Mouse (Mus musculus) forebrain, embryonic 12.5 days (tissue): ENCODE measurements around the gene Lnx2. TPM values are rescaled to one million over a fixed set of nuclear protein-coding genes. Genes with fewer than 3 reads are reported as not detected.
A peak's percentile ranks its signal among the peaks of the same experiment; 100 is the strongest.

Experiments
- ATAC-seq: fragments of 200-750 bp; cut with Nextera tagmentation; 2 replicates; pipeline ENCODE4 v1.8.0; 2017; ENCODE audit warnings: moderate TSS enrichment; ENCODE audit not compliant: low FRiP score
- H3K27ac ChIP-seq: fragments of 300-500 bp; sonication (generic); 2 replicates; pipeline ENCODE4 v1.5.1; 2016; ENCODE audit warnings: mild to moderate bottlenecking
- H3K27me3 ChIP-seq: fragments of 300-500 bp; sonication (generic); 2 replicates; pipeline ENCODE4 v1.6.1; 2016; ENCODE audit warnings: mild to moderate bottlenecking
- H3K36me3 ChIP-seq: fragments of 300-500 bp; sonication (generic); replicated peaks from 2 replicates; pipeline ENCODE4 v1.6.1; 2016; ENCODE audit warnings: mild to moderate bottlenecking
- H3K4me1 ChIP-seq: fragments of 300-500 bp; sonication (generic); 2 replicates; pipeline ENCODE4 v1.6.1; 2016
- H3K4me2 ChIP-seq: fragments of 300-500 bp; sonication (generic); 2 replicates; pipeline ENCODE4 v1.6.1; 2016; ENCODE audit warnings: mild to moderate bottlenecking, moderate library complexity
- H3K4me3 ChIP-seq: fragments of 300-500 bp; sonication (generic); replicated peaks from 2 replicates; pipeline ENCODE4 v1.5.1; 2016; ENCODE audit warnings: mild to moderate bottlenecking
- H3K9ac ChIP-seq: fragments of 300-500 bp; sonication (generic); 2 replicates; pipeline ENCODE4 v1.6.1; 2016; ENCODE audit warnings: mild to moderate bottlenecking
- H3K9me3 ChIP-seq: fragments of 300-500 bp; sonication (generic); 2 replicates; pipeline ENCODE4 v1.6.1; 2016
- WGBS: fragments of 180-500 bp; shearing (Covaris S2); methylation state at CpG from one replicate; pipeline ENCODE4 v1.1.7; 2016; 5-methylcytosine and 5-hydroxymethylcytosine counted together
- polyA plus RNA-seq: library from polyadenylated mRNA; unstranded; fragments of >200 nt; fragmentation: Nextera tagmentation; extraction: Ambion mirVana; gene quantifications from 2 replicates; pipeline ENCODE4 v1.2.1, GENCODE M21; 2016

Lnx2 gene
- polyA plus RNA-seq, 1 experiment from 2014 or later: 7.4 TPM

DNA sequence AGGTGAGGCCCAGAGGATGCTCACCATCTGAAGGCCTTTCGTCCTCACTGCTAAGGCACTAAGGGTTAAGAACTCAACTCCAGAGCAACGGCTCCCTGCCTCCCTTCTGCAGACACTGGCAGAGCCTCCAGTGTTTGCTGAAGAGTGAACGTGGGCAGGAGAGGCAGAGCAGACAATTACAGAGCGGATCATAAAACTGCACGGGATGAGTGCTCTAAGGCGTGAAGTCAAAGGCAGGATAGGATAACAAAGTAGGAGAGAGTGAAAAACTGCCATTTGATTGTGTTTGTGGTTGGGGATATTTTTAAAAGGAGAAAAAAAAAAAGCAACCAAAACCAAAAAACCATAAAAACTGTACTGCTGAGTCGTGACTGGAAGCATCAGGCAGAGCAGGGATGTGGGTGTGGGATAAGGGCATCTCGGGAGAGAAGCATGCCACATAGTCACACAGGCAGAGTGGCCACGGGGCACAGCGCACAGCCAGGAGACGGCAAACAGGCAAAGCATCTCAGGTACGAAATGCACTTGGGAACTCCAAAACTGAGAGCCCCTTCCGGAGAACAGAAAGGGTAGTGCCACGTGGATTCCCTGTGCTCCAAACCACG is 33.0 kb downstream of the Lnx2 start:
- no peak overlapping the region for H3K4me3 ChIP-seq
- H3K36me3 ChIP-seq: no peaks in the 10 kb centered on the region
- no peaks in the 10 kb centered on the region; the same call in 1 of the 2 replicates for H3K27me3 ChIP-seq
- H3K27ac ChIP-seq: no peak overlapping the region
- peaks cover 36% of the 10 kb centered on the region for H3K4me1 ChIP-seq
- no peaks in the 10 kb centered on the region for H3K9me3 ChIP-seq
- 74% methylated on average over 15 of the region's 15 CpGs for WGBS
- no peak overlapping the region for H3K9ac ChIP-seq
- ATAC-seq: no peak
- no peak overlapping the region for H3K4me2 ChIP-seq

GRCm38 (mm10) chr5:147041965-147042937 is 34.1 kb downstream of the Lnx2 start:
- Histone ChIP-seq H3K36me3 (no peaks in the 10 kb centered on the region), H3K4me2 (no peak overlapping the region), H3K9ac (no peak overlapping the region), H3K9me3 (no peaks in the 10 kb centered on the region), H3K27me3 (no peaks in the 10 kb centered on the region; the same call in 1 of the 2 replicates), H3K27ac (no peak overlapping the region), H3K4me1 (peaks cover 36% of the 10 kb centered on the region), H3K4me3 (no peak overlapping the region)
- WGBS: 75% methylated on average over 40 of the region's 40 CpGs
- peak; percentile 53; the same call in 1 of the 2 replicates for ATAC-seq

DNA sequence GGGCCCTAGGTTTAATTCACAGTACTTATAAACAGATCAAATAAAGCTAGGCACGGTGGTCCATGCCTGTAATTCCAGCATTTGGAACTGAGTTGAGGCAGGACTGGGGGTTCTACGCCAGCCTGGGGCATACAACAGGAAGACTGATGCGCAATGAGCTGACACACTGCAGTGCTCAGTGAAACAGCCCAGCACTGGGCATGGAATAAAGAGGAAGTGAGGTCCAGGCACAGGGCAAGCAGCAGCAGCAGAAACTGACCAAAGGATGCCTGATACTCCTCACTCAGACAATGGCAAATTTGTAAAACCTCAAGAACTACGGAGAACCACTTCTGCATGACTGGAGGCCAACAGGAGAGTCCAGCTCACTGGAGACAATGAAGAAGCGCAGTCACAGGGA is 37.0 kb downstream of the Lnx2 start:
- 76% methylated on average over 5 of the region's 5 CpGs for WGBS

GRCm38 (mm10) chr5:147037601-147038000 is 38.8 kb downstream of the Lnx2 start:
- Histone ChIP-seq H3K36me3 (no peaks in the 10 kb centered on the region), H3K9me3 (no peaks in the 10 kb centered on the region), H3K9ac (no peak overlapping the region), H3K27me3 (no peaks in the 10 kb centered on the region; the same call in 1 of the 2 replicates), H3K27ac (no peak overlapping the region), H3K4me3 (no peak overlapping the region), H3K4me2 (no peak overlapping the region), H3K4me1 (peaks cover 6% of the 10 kb centered on the region)
- no peak for ATAC-seq
- 83% methylated on average over 3 of the region's 3 CpGs for WGBS

More for the DNA sequence above, 37.0 kb downstream of the Lnx2 start:
- ATAC-seq: no peak
- Histone ChIP-seq H3K4me1 (peaks cover 19% of the 10 kb centered on the region), H3K4me3 (no peak overlapping the region), H3K27me3 (no peaks in the 10 kb centered on the region; the same call in 1 of the 2 replicates), H3K4me2 (no peak overlapping the region), H3K9ac (no peak overlapping the region), H3K27ac (no peak overlapping the region), H3K9me3 (no peaks in the 10 kb centered on the region), H3K36me3 (no peaks in the 10 kb centered on the region)

DNA sequence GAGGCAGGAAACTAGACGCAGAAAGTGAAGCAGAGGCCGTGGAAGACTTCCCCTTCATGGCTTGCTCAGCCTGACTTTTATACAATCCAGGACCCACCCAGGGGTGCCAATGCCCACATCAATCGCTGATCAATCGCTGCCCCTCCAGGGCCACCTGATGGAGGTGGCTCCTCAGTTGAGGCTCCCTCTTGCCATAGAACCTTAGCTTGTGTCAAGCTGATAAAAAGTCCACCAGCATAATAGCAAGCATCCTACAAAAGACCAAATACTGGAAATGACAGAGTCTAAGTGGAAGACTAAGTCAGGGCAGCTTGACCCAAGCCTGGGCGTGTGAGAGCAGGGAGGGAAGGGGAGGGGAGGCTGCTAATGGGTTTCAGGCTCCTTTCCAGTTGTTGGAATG is 39.7 kb downstream of the Lnx2 start:
- H3K9ac ChIP-seq: no peak overlapping the region
- no peaks in the 10 kb centered on the region; the same call in 1 of the 2 replicates for H3K27me3 ChIP-seq
- no peak for ATAC-seq
- H3K27ac ChIP-seq: no peak overlapping the region
- no peaks in the 10 kb centered on the region for H3K36me3 ChIP-seq
- H3K4me2 ChIP-seq: no peak overlapping the region
- no peaks in the 10 kb centered on the region for H3K9me3 ChIP-seq
- H3K4me3 ChIP-seq: no peak overlapping the region
- H3K4me1 ChIP-seq: no peaks in the 10 kb centered on the region; the same call in 1 of the 2 replicates
- 93% methylated on average over 5 of the region's 5 CpGs for WGBS

DNA sequence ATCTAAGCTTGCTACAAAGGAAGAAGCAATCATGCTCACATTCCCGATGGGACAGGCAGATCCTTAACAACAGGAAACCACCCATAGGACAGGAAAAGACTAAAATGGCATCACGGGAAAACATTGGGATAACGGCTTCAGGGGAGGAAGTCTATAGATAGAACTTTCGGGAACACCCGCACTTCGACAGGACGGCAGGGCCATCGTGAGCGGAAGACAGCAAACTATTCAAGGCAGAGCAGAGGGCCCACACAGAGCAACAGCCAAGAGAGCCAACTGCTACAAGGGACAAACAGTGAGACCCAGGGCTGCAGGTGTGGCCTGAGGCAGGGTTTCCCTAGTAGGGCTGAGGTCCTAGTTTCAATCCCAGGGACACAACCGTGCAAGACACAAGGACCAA is 40.4 kb downstream of the Lnx2 start:
- ATAC-seq: no peak
- Histone ChIP-seq H3K9me3 (no peaks in the 10 kb centered on the region), H3K9ac (no peak overlapping the region), H3K36me3 (no peaks in the 10 kb centered on the region), H3K27ac (no peak overlapping the region), H3K27me3 (no peaks in the 10 kb centered on the region; the same call in 1 of the 2 replicates), H3K4me3 (no peak overlapping the region), H3K4me2 (no peak overlapping the region), H3K4me1 (no peaks in the 10 kb centered on the region; the same call in 1 of the 2 replicates)
- WGBS: 92% methylated on average over 10 of the region's 10 CpGs

DNA sequence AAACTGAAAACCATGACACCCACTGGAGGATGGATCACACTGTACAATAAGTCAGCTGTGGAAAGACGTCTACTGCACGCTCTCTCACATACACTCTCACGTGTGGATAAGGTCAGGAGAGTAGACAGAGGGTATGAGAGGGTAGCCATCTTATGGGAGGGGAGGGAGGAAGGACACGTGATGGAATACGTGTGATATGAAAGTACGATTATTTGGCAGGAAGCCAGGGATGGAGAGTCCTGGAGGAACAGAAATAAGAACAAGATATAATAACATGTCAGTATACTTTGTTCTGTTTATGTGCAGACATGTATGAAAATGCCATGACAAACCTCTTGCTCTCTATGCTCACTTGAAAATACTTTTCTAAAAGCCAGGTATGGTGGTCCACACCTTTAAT is 41.1 kb downstream of the Lnx2 start:
- H3K4me3 ChIP-seq: no peak overlapping the region
- H3K36me3 ChIP-seq: no peaks in the 10 kb centered on the region
- H3K9me3 ChIP-seq: no peaks in the 10 kb centered on the region
- H3K4me2 ChIP-seq: no peak overlapping the region
- no peak overlapping the region for H3K27ac ChIP-seq
- whole genome bisulfite sequencing: 89% methylated on average over 6 of the region's 6 CpGs
- no peaks in the 10 kb centered on the region for H3K4me1 ChIP-seq
- no peaks in the 10 kb centered on the region; the same call in 1 of the 2 replicates for H3K27me3 ChIP-seq
- ATAC-seq: no peak
- H3K9ac ChIP-seq: no peak overlapping the region

GRCm38 (mm10) chr5:147034283-147034682 is 42.1 kb downstream of the Lnx2 start:
- H3K9me3 ChIP-seq: no peaks in the 10 kb centered on the region
- WGBS: 64% methylated on average over 12 of the region's 12 CpGs
- H3K27me3 ChIP-seq: no peaks in the 10 kb centered on the region
- H3K27ac ChIP-seq: no peak overlapping the region
- no peaks in the 10 kb centered on the region for H3K36me3 ChIP-seq
- no peak overlapping the region for H3K4me3 ChIP-seq
- no peaks in the 10 kb centered on the region for H3K4me1 ChIP-seq
- no peak overlapping the region for H3K9ac ChIP-seq
- ATAC-seq: no peak
- no peak overlapping the region for H3K4me2 ChIP-seq

- Histone ChIP-seq H3K4me3 (no peak overlapping the region), H3K27me3 (no peaks in the 10 kb centered on the region), H3K9ac (no peak overlapping the region), H3K4me2 (no peak overlapping the region), H3K27ac (no peak overlapping the region), H3K9me3 (no peaks in the 10 kb centered on the region), H3K4me1 (no peaks in the 10 kb centered on the region), H3K36me3 (0 out of 2 replicates have a peak, but pooled peaks cover 5% of the 10 kb centered on the region)
- ATAC-seq: no peak
- WGBS: 88% methylated on average over 13 of the region's 13 CpGs
These were observed 43.2 kb downstream of the Lnx2 start for GRCm38 (mm10) chr5:147033155-147033554.

DNA sequence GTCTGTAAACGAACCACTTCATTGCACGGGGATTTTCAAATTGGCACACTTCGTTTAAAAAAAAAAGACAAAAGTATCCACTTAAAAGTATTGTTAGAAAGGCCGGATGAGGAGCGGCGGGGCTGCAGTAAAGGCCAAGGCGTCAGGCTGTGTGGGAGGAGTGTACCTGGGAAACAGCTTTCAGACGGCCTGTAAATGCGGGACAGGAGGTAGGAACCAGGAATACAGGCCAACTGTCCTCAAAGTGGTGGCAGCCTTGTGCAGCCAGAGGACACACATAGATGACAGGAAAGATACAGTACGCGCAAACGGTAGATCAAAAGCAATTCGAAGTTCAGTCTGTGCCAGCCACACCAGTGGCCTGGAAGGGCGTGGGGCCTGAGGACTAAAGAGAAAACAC is 45.1 kb downstream of the Lnx2 start:
- H3K27me3 ChIP-seq: no peaks in the 10 kb centered on the region
- no peak for ATAC-seq
- H3K36me3 ChIP-seq: 0 out of 2 replicates have a peak, but pooled peaks cover 5% of the 10 kb centered on the region
- no peak overlapping the region for H3K4me2 ChIP-seq
- H3K4me1 ChIP-seq: no peaks in the 10 kb centered on the region
- no peak overlapping the region for H3K27ac ChIP-seq
- H3K9me3 ChIP-seq: no peaks in the 10 kb centered on the region
- H3K4me3 ChIP-seq: no peak overlapping the region
- 77% methylated on average over 14 of the region's 14 CpGs for WGBS
- H3K9ac ChIP-seq: no peak overlapping the region

- WGBS: 87% methylated on average over 24 of the region's 24 CpGs
- no peak for ATAC-seq
- Histone ChIP-seq H3K36me3 (0 out of 2 replicates have a peak, but pooled peaks cover 5% of the 10 kb centered on the region), H3K4me2 (no peak overlapping the region), H3K4me1 (0 out of 2 replicates have a peak, but pooled peaks cover 5% of the 10 kb centered on the region), H3K27me3 (no peaks in the 10 kb centered on the region), H3K27ac (no peak overlapping the region), H3K9me3 (no peaks in the 10 kb centered on the region), H3K4me3 (no peak overlapping the region), H3K9ac (no peak overlapping the region)
These were observed 51.9 kb downstream of the Lnx2 start for GRCm38 (mm10) chr5:147024331-147025034.
